21 mouse cellular contexts compared by ENCODE assay signal in genomic region chr13:91761654-91762445, GRCm38 (mm10). TPM values are rescaled to one million over a fixed set of nuclear protein-coding genes. Genes with fewer than 3 reads are reported as not detected.
A peak's percentile ranks its signal among the peaks of the same experiment; 100 is the strongest.
DNase-seq lines count a peak whose midpoint lies in the region; ATAC-seq and TF ChIP-seq lines count a peak whose summit lies in the region.
"Had no signal": no experiment of that assay in that cellular context is flagged by ENCODE, and none has a peak within 500 bp of the region (broad histone marks: within the 10 kb centered on the region; RNA-seq: fewer than 3 reads in every experiment).

No protein-coding gene starts in this region.

- TF ChIP-seq POLR2A in kidney, adult 2 months (IDR thresholded peaks at IDR 0.05; ENCODE audit: low read depth, low read length) = no peak

- TF ChIP-seq CTCF in kidney, adult 2 months (conservative IDR thresholded peaks at IDR 0.05; ENCODE audit: insufficient read depth, insufficient read length, low read depth, low read length) = no peak

- 52% methylated on average over 6 of the region's 6 CpGs for WGBS in kidney, adult 2 months
- WGBS in kidney, embryonic 16.5 days = 73% methylated on average over 6 of the region's 6 CpGs
- WGBS in limb, embryonic 10.5 days = 91% methylated on average over 6 of the region's 6 CpGs

- DNase-seq in kidney, adult 2 months = peak; percentile 84
- peak; percentile 51 for DNase-seq in adrenal gland, adult 8-10 months
- DNase-seq in adrenal gland, postnatal 14 days = peak; percentile 35
- peak; percentile 36 for DNase-seq in kidney, postnatal 14 days
- no peak for DNase-seq in T-cell, adult 2 months (ENCODE audit: low spot score)
- no peak for DNase-seq in limb, embryonic 10.5 days (ENCODE audit: low spot score)
- DNase-seq: cerebellum, adult 9-10 months; lung, adult 18-20 months; lung, postnatal 10 days; right cerebral cortex, adult 18-20 months had no signal

- H3K4me1 ChIP-seq in kidney, adult 2 months (ENCODE audit: control insufficient read depth, insufficient read depth, low read length) = peaks cover 19% of the 10 kb centered on the region; the same call in 1 of the 2 replicates
- no peaks in the 10 kb centered on the region for H3K4me1 ChIP-seq in kidney, embryonic 16.5 days (ENCODE audit: insufficient read depth, low read length)
- no peaks in the 10 kb centered on the region for H3K4me1 ChIP-seq in limb, embryonic 10.5 days
- H3K4me1 ChIP-seq: hindbrain, embryonic 10.5 days; neural tube, embryonic 15.5 days had no signal

- H3K4me2 ChIP-seq in kidney, embryonic 16.5 days (replicated peaks; ENCODE audit: low read depth, low read length) = no peak overlapping the region
- H3K4me2 ChIP-seq: heart, embryonic 11.5 days; liver, embryonic 11.5 days; midbrain, embryonic 11.5 days; neural tube, embryonic 15.5 days had no signal

- peaks cover 2% of the 10 kb centered on the region; the same call in 1 of the 2 replicates for H3K36me3 ChIP-seq in kidney, adult 2 months (ENCODE audit: control insufficient read depth, insufficient read depth, low read length)
- H3K36me3 ChIP-seq in kidney, embryonic 16.5 days (ENCODE audit: insufficient read depth, low read length) = no peaks in the 10 kb centered on the region
- H3K36me3 ChIP-seq in limb, embryonic 10.5 days = no peaks in the 10 kb centered on the region
- H3K36me3 ChIP-seq: hindbrain, embryonic 10.5 days; neural tube, embryonic 15.5 days had no signal

- no peaks in the 10 kb centered on the region for H3K9me3 ChIP-seq in kidney, embryonic 16.5 days (ENCODE audit: low read length)
- H3K9me3 ChIP-seq in limb, embryonic 10.5 days (replicated peaks) = no peaks in the 10 kb centered on the region
- H3K9me3 ChIP-seq: hindbrain, embryonic 10.5 days; neural tube, embryonic 15.5 days had no signal

- no peak overlapping the region for H3K9ac ChIP-seq in kidney, embryonic 16.5 days (replicated peaks; ENCODE audit: low read length)
- H3K9ac ChIP-seq: neural tube, embryonic 15.5 days had no signal

- H3K27ac ChIP-seq in kidney, adult 2 months (ENCODE audit: insufficient read depth, low read depth, low read length) = peak overlapping the region; percentile 100
- H3K27ac ChIP-seq in kidney, embryonic 16.5 days (ENCODE audit: low read length) = no peak overlapping the region
- no peak overlapping the region for H3K27ac ChIP-seq in limb, embryonic 10.5 days
- H3K27ac ChIP-seq: hindbrain, embryonic 10.5 days; neural tube, embryonic 15.5 days had no signal

- no peaks in the 10 kb centered on the region for H3K27me3 ChIP-seq in kidney, adult 2 months (replicated peaks; ENCODE audit: control insufficient read depth, insufficient read depth, low read length)
- H3K27me3 ChIP-seq in kidney, embryonic 16.5 days (ENCODE audit: insufficient read depth, low read length) = no peaks in the 10 kb centered on the region
- no peaks in the 10 kb centered on the region for H3K27me3 ChIP-seq in limb, embryonic 10.5 days (ENCODE audit: low read depth, poor library complexity, severe bottlenecking)
- H3K27me3 ChIP-seq: neural tube, embryonic 15.5 days had no signal

- no peak overlapping the region for H3K4me3 ChIP-seq in kidney, adult 2 months (ENCODE audit: insufficient read depth, low read depth, low read length)
- no peak overlapping the region for H3K4me3 ChIP-seq in kidney, embryonic 16.5 days (ENCODE audit: low read length)
- no peak overlapping the region for H3K4me3 ChIP-seq in limb, embryonic 10.5 days
- H3K4me3 ChIP-seq: hindbrain, embryonic 10.5 days; neural tube, embryonic 15.5 days had no signal

- ATAC-seq in kidney, embryonic 16.5 days (ENCODE audit: low FRiP score, low TSS enrichment) = no peak
- ATAC-seq: forebrain, embryonic 14.5 days had no signal

RNA-seq across cellular contexts. Expression of gene Acot12, which starts 20.5 kb away (rescaled TPM):
- polyA plus RNA-seq in kidney, adult 2 months (2012; rRNA removed) = 47.7 and 54.3 TPM in 2 replicates
- 0.07 and 0.21 TPM in 2 replicates for polyA plus RNA-seq in kidney, embryonic 16.5 days (2015; fragmentation: Nextera tagmentation; extraction: Ambion mirVana)
- total RNA-seq in adrenal gland, adult 8-10 months (2022) = 10 to 100 TPM in 1 of 4 experiments, 1 to 10 TPM in 1, under 1 TPM in 2; 0.41 to 11.4 (median 2.7) TPM
- total RNA-seq in adrenal gland, postnatal 14 days (2021) = 1.9 and 11.7 TPM in 2 replicates
- polyA plus RNA-seq in limb, embryonic 10.5 days (2016; fragmentation: Nextera tagmentation; extraction: Ambion mirVana) = not detected in 2 replicates
- total RNA-seq: granulocyte monocyte progenitor cell, adult 5-6 weeks; MEL had no signal
- polyA plus RNA-seq: forebrain, embryonic 14.5 days; heart, embryonic 11.5 days; heart, postnatal 0 days; hindbrain, embryonic 10.5 days; limb, embryonic 11.5 days; midbrain, embryonic 11.5 days had no signal

RNA-seq across cellular contexts. Expression of gene Zcchc9, which starts 45.7 kb away (rescaled TPM):
- 9.5 and 14.1 TPM in 2 replicates for polyA plus RNA-seq in kidney, adult 2 months (2012; rRNA removed)
- polyA plus RNA-seq in kidney, embryonic 16.5 days (2015; fragmentation: Nextera tagmentation; extraction: Ambion mirVana) = 32.7 and 33.6 TPM in 2 replicates
- total RNA-seq in adrenal gland, adult 8-10 months (2022) = 10 to 100 TPM; 40.2 to 55.2 (median 52.1) TPM
- 38.0 and 39.9 TPM in 2 replicates for total RNA-seq in adrenal gland, postnatal 14 days (2021)
- 30.9 and 32.3 TPM in 2 replicates for polyA plus RNA-seq in limb, embryonic 10.5 days (2016; fragmentation: Nextera tagmentation; extraction: Ambion mirVana)

Comparison
In these comparisons a context has a peak if more than half of its experiments do, and no peak if none do; other contexts are left out.
1. RNA of gene Acot12, which starts 20.5 kb away (polyA plus RNA-seq): 47.7 to 54.3 TPM in kidney, adult 2 months; 0.07 to 0.21 TPM in kidney, embryonic 16.5 days and not detected in limb, embryonic 10.5 days; every median in the first group is over 10 times any median in the second.
2. DNase-seq: peak in kidney, adult 2 months (single experiment), adrenal gland, adult 8-10 months (single experiment), adrenal gland, postnatal 14 days (single experiment) and kidney, postnatal 14 days (single experiment); none in T-cell, adult 2 months (single experiment) and limb, embryonic 10.5 days (single experiment).